Mouse (Mus musculus) stomach, postnatal 0 days (tissue): ENCODE measurements around the gene Ncoa4.

Source experiments
- CTCF ChIP-seq: IDR thresholded peaks from 2 replicates; pipeline ENCODE4 v1.5.1; 2016; ENCODE audit warnings: antibody characterized with exemption, low read depth, mild to moderate bottlenecking, moderate library complexity
- EP300 ChIP-seq: optimal IDR thresholded peaks from 2 replicates; pipeline ENCODE3; 2016; ENCODE audit warnings: antibody characterized with exemption

GRCm38 (mm10) chr14:32131836-32132235, 27.8 kb upstream of the Ncoa4 start:
- no peak for TF ChIP-seq CTCF
- TF ChIP-seq EP300, result no peak
